Mouse (Mus musculus) liver, postnatal 0 days (tissue): ENCODE measurements at regions not wholly inside any gene's neighbourhood (a gene's known extent, or its start where the extent isn't known, plus 50 kb on each side); places are given as distances from the start of the nearest gene placed in this dataset.

Source experiments
- ATAC-seq: fragments of 200-750 bp; cut with Nextera tagmentation; 2 replicates; pipeline ENCODE4 v1.8.0; 2017; ENCODE audit warnings: mild to moderate bottlenecking, moderate library complexity
- DNase-seq: peaks from one replicate; pipeline ENCODE4 v3.0.0-alpha.2; 2016
- H3K27ac ChIP-seq: fragments of 300-500 bp; sonication (generic); 2 replicates; pipeline ENCODE4 v1.5.1; 2014; ENCODE audit warnings: antibody characterized with exemption, moderate library complexity, mild to moderate bottlenecking, low read depth
- H3K27me3 ChIP-seq: fragments of 300-500 bp; sonication (generic); 2 replicates; pipeline ENCODE4 v1.6.1; 2014; ENCODE audit warnings: low read length, control low read depth, mixed read lengths; ENCODE audit not compliant: insufficient read depth
- H3K36me3 ChIP-seq: fragments of 300-500 bp; sonication (generic); replicated peaks from 2 replicates; pipeline ENCODE4 v1.6.1; 2014; ENCODE audit warnings: mild to moderate bottlenecking, control low read depth, low read length, moderate library complexity, mixed read lengths; ENCODE audit not compliant: insufficient read depth
- H3K4me1 ChIP-seq: fragments of 300-500 bp; sonication (generic); 2 replicates; pipeline ENCODE4 v1.6.1; 2014; ENCODE audit warnings: antibody characterized with exemption, mild to moderate bottlenecking, control low read depth; ENCODE audit not compliant: insufficient read depth
- H3K4me2 ChIP-seq: fragments of 300-500 bp; sonication (generic); 2 replicates; pipeline ENCODE4 v1.6.1; 2014; ENCODE audit warnings: low read depth, mild to moderate bottlenecking, low read length, moderate library complexity, mixed read lengths
- H3K4me3 ChIP-seq: fragments of 300-500 bp; sonication (generic); 2 replicates; pipeline ENCODE4 v1.5.1; 2014; ENCODE audit warnings: low read depth, low read length
- H3K9ac ChIP-seq: fragments of 300-500 bp; sonication (generic); replicated peaks from 2 replicates; pipeline ENCODE4 v1.6.1; 2014; ENCODE audit warnings: mild to moderate bottlenecking, moderate library complexity
- H3K9me3 ChIP-seq: fragments of 300-500 bp; sonication (generic); 2 replicates; pipeline ENCODE4 v1.6.1; 2016; ENCODE audit warnings: mild to moderate bottlenecking, control low read depth, low read length, mixed read lengths
- CTCF ChIP-seq: sonication (generic); IDR thresholded peaks from 2 replicates; pipeline ENCODE4 v1.5.1; 2016; ENCODE audit warnings: antibody characterized with exemption, low read depth
- EP300 ChIP-seq: IDR thresholded peaks from 2 replicates; pipeline ENCODE4 v1.6.1; 2016; ENCODE audit warnings: antibody characterized with exemption, low read depth, mild to moderate bottlenecking
- WGBS: fragments of 180-500 bp; shearing (Covaris S2); extraction: QIAGEN DNeasy Blood & Tissue Kit; methylation state at CpG from one replicate; pipeline ENCODE4 v1.1.7; 2014; ENCODE audit not compliant: insufficient replicate concordance; 5-methylcytosine and 5-hydroxymethylcytosine counted together

DNA sequence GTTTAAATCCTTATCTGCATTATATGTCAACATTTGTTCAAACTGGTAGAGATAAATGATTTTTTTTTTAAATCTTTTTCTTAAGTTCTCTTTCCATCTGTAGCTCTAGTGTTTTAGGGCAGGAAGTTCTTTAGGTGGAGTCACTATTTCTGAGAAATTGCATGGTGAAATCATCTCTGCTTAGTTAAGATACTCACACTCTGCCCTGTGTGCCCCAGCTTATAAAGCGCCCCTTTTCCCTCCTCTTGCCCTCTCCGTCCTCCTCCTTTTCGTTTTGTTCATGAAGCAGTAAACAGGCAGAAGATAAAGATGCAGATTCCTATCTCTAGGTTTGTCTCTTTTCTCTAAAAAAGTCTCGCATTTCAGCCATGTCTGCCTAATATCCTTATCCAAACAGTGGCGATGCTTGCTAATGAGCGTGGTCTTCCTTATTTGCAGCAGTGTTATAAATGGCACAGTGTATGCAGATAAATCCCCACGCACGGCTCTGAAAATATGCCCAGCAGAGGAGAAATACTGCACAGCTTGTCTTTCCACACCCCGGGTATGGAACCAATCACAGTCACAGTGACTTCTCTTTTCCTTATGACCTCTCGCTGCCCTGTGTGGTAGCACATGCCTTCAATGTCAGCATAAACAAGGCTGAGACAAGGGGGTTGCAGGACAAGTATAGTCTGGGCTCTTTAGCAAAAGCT lies 852.7 kb downstream of the 5730522E02Rik start:
- Histone ChIP-seq H3K4me1 (no peaks in the 10 kb centered on the region), H3K27ac (no peak overlapping the region), H3K27me3 (no peaks in the 10 kb centered on the region), H3K36me3 (no peaks in the 10 kb centered on the region), H3K4me3 (0 out of 2 replicates have a peak overlapping the region, but pooled peaks have one; percentile 13), H3K9ac (no peak overlapping the region), H3K4me2 (0 out of 2 replicates have a peak overlapping the region, but pooled peaks have one; percentile 22), H3K9me3 (no peaks in the 10 kb centered on the region)
- no peak for ATAC-seq
- TF ChIP-seq CTCF = no peak
- TF ChIP-seq EP300 = no peak
- WGBS = 34% methylated on average over 10 of the region's 10 CpGs
- DNase-seq = no peak

DNA sequence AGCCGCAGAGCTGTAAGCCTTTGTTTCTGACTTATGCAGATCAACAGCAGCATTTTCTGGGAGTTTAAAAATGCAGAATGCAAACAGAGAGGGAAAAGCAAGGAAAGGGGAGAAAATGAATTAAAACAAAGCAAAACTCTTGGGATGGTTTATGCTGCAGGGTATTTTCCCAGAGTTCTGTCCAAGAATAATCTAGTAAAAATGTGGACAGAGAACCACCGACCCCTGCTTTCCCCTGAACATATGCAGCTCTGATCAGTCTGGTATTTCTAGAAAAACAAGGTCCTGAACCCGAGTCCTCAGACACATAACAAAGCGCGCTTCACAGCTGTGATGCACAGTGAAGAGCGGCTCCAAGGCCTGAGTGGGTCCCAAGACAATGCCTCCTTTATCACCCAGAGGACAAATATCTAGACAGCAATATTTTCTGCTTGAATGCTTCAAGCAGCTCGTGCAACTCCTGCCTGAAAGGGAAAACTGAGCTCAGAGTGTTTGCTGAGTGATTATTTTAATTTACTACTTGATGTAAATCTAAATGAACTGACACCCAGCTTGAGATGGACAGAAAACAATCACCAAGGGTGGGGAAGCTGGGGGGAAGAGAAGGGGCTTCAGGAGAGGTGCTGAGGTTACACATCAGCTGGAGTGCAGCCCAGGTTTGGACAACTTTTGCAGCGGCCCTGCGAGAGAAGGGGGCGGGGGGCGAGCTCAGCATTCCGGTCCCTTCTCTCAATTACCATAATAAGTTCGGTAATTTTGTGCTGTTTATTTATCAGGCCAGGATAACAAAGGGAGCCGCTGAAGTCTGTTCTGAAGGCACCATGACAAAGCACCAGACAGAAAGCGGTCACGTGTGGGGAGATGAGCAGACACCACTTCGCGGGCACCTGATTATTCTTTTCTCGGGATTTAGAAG lies 853.6 kb downstream of the 5730522E02Rik start:
- Histone ChIP-seq H3K4me3 (0 out of 2 replicates have a peak overlapping the region, but pooled peaks have one; percentile 13), H3K4me2 (peak overlapping the region; percentile 22; the same call in 1 of the 2 replicates), H3K27me3 (no peaks in the 10 kb centered on the region), H3K36me3 (no peaks in the 10 kb centered on the region), H3K4me1 (no peaks in the 10 kb centered on the region), H3K9me3 (no peaks in the 10 kb centered on the region), H3K9ac (no peak overlapping the region), H3K27ac (no peak overlapping the region)
- 27% methylated on average over 19 of the region's 19 CpGs for WGBS
- DNase-seq (no peak), ATAC-seq (no peak)
- TF ChIP-seq EP300 = no peak
- TF ChIP-seq CTCF = no peak

DNA sequence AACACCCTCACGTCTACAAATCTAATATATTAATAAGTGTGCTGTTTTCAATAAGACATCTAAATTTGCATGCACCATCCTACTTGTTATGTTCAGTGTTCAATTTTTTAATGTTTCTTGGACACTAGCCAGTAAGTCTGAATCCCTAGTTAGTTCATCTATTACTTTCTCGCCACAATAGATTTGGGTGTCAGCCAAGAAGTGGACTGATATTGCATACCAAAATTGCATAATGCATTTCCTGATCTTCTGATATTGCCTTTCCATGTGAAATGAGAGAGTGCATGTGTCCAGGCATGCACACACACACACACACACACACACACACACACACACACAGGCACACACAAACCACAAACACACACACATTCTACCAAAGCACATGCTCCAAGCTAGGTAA lies 874.9 kb downstream of the 5730522E02Rik start:
- Histone ChIP-seq H3K36me3 (no peaks in the 10 kb centered on the region), H3K4me1 (no peaks in the 10 kb centered on the region), H3K4me3 (no peak overlapping the region), H3K27ac (no peak overlapping the region), H3K4me2 (no peak overlapping the region), H3K9me3 (no peaks in the 10 kb centered on the region), H3K9ac (no peak overlapping the region), H3K27me3 (no peaks in the 10 kb centered on the region)
- ATAC-seq (no peak), DNase-seq (no peak)
- TF ChIP-seq CTCF = no peak
- 61% methylated on average over 2 of the region's 2 CpGs for WGBS

DNA sequence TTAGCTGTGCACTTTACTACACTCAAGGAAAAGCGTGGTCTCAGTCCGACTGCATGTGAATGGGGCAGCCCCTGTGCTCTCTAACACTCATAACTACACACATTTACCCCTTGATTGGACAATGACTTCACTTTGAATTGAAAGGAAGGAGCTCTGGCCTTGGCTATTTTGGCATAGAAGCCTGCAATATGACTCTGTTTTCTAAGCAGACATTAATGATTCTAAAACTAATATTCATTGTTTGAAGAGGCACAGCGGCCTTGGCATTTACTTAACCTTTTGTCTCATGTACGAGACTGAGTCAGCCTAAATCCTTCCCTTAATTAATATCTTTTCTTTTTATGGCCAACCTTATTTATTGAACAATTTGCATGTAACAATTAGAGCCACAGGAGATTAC lies 879.9 kb downstream of the 5730522E02Rik start:
- H3K4me2 ChIP-seq = no peak overlapping the region
- no peak overlapping the region for H3K4me3 ChIP-seq
- TF ChIP-seq EP300 (no peak), CTCF (no peak)
- H3K27me3 ChIP-seq = no peaks in the 10 kb centered on the region
- no peak for DNase-seq
- no peaks in the 10 kb centered on the region for H3K9me3 ChIP-seq
- no peaks in the 10 kb centered on the region for H3K36me3 ChIP-seq
- H3K9ac ChIP-seq = no peak overlapping the region
- no peaks in the 10 kb centered on the region for H3K4me1 ChIP-seq
- WGBS = 85% methylated on average over 4 of the region's 4 CpGs
- no peak for ATAC-seq
- H3K27ac ChIP-seq = no peak overlapping the region

DNA sequence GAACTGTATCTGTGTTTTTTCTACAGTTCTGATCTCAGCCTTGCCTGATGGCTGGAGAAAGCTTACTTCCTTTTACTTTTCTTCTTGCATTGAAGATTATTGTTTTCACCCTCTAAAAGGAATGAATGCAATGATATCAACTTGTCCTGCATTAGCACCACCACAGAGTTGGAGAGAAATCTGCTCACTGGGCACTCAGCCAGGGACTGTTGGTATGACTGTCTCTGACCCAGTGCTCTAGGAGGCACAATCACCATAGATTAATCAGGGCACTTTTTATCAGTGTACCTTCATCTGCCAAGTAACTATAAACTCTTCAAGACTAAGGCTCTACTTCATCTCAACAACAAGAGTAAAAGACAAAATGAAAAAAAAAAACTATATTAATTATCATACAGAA lies 888.1 kb downstream of the 5730522E02Rik start:
- TF ChIP-seq EP300 = no peak
- no peak for TF ChIP-seq CTCF
- no peaks in the 10 kb centered on the region for H3K9me3 ChIP-seq
- H3K4me1 ChIP-seq = no peaks in the 10 kb centered on the region
- no peak overlapping the region for H3K4me3 ChIP-seq
- no peak overlapping the region for H3K4me2 ChIP-seq
- no peak overlapping the region for H3K27ac ChIP-seq
- DNase-seq (no peak), ATAC-seq (no peak)
- no peak overlapping the region for H3K9ac ChIP-seq
- H3K27me3 ChIP-seq = no peaks in the 10 kb centered on the region
- no peaks in the 10 kb centered on the region for H3K36me3 ChIP-seq

DNA sequence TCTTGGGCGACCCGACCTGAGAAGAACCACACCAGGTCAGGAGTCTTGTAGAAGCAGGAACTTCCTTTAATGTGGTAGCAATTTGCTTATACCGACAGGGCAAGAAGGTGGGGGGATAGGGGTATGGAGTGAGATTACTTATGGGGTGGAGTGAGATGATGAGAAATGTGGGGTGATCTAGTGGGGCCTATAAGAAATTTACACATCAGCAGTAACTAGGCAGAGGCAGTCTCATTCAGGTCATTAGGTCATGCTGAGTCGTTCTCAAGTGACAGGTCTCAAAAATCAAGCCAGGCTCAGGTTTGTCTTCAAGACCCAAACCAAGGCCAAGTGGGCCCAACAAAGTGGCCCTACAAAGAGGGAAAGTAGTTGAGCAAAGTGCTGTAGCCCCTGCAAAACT lies 889.1 kb downstream of the 5730522E02Rik start:
- H3K4me3 ChIP-seq = no peak overlapping the region
- DNase-seq (no peak), ATAC-seq (no peak)
- H3K9ac ChIP-seq = no peak overlapping the region
- no peaks in the 10 kb centered on the region for H3K36me3 ChIP-seq
- no peak overlapping the region for H3K4me2 ChIP-seq
- WGBS = 63% methylated on average over 4 of the region's 4 CpGs
- no peaks in the 10 kb centered on the region for H3K4me1 ChIP-seq
- H3K9me3 ChIP-seq = no peaks in the 10 kb centered on the region
- TF ChIP-seq CTCF = no peak
- no peak overlapping the region for H3K27ac ChIP-seq
- H3K27me3 ChIP-seq = no peaks in the 10 kb centered on the region
